Mouse (Mus musculus) kidney, adult 18-20 months (tissue): ENCODE results near the gene Odf4.
"Not testable (repeated sequence)": the region's sequence is repeated elsewhere in the genome, so short reads cannot be mapped to it uniquely, and the experiment has no call there.

Experiments used
- DNase-seq: peaks from one replicate; pipeline ENCODE4 v3.0.0; 2021

The Odf4 gene

DNA sequence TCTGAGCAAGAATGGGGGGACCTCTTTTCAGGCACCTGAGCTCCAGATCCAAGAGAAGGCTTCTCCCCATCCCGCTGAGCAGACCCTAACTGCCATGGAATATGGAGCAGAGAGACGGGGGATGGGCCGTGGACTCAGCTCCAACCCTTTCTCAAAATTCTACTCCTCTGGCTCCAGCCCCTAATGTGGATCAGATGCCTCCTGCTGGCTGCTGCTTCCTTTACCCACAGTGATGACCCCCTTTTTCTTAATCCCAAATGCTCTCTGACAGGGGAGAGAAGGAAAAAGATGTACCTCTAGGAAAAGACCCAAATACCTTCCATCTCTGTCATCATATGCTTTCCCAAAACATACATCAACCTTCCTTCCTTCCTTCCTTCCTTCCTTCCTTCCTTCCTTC lies at the start of gene Odf4:
Odf4 (minus strand) TSS at position 101 of the 400 bp plus-strand sequence.
- no peak for DNase-seq

DNA sequence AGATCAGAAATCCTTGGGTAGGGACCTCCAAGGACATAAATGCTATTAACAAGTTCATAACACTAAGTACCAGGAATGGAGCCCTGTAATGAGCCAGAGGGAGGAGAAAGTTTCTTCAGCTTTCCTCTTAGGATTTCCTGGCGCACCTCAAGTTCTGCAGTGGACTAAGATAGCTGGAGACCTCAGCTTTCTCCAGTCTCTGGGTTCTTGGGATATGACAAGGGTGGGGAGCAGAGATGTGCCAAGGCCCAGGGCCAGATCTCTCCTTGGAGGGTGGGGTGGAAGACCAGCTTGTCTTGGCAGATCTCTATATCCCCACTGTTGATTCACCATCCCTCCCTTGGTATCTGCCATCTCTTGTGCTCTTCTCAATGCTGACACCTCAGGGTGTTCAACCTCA lies 48.7 kb upstream of the Odf4 start:
- no peak for DNase-seq

DNA sequence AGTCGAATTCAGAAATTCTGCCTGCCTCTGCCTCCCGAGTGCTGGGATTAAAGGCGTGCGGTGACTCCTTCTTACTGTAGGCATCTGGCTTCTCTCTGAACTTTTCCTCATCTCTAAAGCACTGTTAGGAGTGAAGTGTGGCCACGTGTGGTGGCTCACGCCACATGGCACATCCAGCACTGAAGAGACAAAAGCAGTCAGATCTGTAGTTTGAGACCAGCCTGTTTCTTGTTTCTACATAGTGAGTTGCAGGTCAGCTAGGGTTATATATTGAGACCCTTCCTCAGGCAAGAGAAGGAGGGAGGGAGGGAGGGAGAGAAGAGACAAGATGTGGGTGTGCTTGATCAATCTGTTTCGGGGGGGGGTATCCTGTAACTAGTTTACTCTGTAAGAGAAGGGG lies 48.2 kb upstream of the Odf4 start, which contains the start of gene Rangrf:
Rangrf (minus strand) TSS at position 101 of the 400 bp plus-strand sequence.
- DNase-seq, result no peak

DNA sequence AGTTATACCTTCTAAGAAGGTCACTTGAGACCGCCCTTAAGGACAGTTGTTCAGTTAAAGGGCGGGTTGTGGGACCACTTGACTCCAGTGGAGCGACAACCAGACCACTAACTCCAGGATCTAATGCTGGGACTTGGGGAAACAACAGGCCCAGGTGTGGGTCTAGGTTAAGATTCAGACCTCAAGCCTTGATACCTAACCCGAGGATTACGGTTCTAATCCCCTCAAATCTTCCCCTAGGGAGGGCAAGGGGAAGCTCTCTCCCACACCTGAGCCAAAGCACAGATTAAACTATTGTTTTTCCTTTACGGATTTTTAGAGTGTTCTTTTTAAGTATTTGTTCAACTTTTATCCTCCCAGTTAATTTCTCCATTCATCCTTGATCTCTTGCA lies 47.2 kb upstream of the Odf4 start:
- no peak for DNase-seq

DNA sequence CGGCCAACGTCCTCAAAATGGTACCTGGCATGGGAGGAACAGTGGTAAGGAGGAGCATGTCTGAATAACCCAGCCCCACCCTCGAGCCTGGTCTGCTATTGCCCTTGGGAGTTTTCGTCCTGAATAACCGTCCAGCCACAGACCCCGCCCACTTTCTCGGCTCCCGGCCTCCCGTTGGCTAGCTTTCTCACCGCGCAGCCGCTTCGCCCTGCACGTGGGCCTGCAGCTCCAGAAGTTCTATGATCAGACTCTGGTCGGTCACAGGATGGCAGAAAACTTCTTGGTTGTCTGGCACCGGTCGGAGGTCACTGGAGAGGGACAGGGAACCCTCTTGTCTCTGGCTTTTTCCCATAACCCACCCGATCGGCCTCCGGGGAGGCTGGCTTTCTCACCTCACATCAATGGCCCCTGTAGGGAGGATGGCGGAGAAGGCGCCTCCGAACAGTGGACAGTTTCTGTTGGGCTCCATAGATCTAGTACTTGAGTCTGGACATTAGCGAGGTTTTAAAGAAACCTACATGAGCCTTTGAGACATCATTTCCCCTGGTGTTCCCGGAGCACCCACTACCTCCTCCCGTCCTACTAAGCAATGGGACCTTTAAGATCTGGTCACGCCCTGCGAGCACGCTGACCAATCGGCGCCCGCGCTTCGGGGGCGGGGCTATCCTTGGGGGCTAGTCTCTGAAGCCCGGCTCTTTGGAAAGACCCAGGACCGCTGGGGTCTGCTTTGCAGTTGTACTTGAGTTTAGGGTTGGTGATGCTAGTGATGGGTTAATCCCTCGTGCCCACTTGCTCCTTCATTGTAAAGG lies 46.6 kb upstream of the Odf4 start:
- peak; percentile 89 for DNase-seq

DNA sequence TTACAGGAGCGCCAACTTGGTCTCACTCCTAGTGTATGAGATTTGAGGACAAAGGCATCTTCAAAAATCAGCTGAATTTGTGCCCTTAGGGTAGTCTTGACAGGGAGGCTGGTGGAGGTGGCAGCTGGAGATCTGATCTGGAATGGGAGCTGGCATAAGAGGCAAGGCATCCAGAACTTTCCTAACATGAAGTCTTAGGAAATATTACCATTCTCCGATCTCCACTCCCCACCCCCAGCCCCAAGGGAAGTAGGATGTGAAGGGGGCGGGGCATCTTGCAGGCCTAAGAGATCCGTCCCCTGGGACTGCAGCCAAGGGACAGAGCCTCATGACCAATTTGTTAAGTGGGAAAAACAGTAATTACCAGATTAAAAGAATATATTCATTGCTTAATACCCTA lies 43.4 kb upstream of the Odf4 start:
- DNase-seq, result peak; percentile 62

DNA sequence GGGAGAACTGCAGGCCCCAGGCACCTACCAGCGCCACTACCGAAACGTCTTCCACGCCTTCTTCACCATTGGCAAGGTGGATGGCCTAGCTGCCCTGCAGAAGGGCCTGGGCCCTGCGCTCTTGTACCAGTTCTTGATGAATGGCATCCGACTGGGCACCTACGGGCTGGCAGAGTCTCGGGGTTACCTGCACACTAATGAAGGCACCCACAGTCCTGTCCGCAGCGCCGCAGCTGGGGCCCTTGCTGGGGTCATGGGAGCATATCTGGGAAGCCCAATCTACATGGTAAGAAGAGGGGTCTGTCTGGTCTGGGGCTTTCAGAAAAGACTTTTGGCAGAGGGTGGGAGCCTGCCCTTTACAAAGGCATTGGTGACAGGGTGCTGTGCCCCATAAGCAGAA lies 41.9 kb upstream of the Odf4 start:
- no peak for DNase-seq

DNA sequence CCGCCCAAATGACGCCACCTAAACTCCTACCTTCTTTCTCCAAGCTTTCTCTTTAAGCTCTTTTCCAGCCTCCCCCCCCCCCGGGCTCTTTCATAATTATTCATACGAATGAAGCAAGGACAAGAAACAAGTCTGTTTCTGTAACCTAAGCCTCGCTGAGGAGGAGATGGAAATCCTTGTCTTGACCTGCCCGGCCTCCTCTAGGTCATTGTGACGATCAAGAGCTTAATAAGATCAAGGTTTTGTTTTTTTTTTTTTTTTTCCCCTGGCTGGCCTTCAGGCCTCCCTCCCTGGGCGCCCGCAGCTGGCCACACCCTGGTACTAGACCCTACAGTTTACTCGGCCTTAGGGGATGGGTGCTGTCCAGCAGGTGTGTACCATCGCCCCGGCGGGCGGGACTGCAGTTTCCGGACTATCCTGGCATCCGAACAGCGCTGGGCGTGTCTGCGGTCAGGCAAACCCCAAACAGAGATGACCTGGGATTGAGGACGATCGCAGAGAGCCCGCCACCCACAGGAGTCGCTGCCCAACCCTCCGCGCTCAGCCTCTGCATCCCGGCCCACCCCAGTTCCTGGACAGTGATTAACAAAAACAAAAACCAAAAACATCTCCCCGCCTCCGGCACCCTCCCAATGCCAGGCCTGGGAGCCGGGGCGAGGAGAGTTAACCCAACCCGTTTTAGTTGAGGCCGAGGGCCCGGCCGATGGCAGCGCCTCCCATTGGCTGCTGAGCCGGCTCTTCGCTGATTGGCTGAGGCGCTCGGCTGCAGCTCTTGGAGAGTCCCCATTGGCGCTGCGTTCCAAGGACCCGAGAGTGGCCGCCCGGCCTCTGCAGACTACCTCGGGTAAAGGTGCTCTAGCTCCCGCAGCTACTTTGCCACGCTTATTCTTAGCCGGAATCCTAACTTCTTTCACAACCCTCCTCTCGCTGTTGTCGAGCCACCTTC lies 40.7 kb upstream of the Odf4 start, which contains the start of gene Slc25a35:
Slc25a35 (plus strand) TSS at position 795 of the 946 bp plus-strand sequence.
- peak; percentile 91 for DNase-seq

DNA sequence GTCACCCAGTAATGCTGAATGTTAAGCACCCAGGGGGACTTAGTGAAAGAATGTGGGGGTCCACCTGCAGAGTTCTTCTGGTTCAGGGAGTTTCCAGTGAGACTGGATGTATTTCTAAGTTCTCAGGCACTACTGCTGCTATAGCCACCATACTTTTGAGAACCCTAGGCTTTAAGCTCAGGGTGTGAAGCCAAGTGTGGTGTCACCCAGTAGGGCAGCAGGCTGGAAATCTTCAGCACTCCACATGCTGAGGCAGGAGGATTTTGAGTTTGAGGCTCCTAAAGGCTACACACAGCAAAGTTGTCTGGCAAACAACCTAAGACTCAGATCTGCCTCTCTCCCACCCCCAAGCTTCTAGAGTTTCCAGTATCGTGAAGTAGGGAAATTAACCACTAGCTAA lies 39.7 kb upstream of the Odf4 start:
- DNase-seq, result no peak

DNA sequence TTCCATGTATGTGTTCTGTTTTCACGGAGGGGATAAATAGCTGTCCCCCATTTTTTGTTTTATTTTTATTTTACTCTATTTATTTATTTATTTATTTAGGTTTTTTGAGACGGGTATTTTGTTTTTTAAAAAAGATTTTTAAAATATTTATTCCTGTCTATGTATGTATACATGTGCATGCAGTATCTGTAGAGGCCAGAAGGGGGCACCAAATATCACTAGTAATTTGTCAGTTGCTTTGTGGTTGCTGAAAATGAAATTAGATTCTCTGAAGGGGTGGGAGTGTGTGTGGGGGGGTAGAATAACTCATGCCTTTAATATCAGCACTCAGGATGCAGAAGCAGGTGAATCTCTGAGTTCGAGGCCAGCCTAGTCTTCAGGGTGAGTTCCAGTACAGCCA lies 39.0 kb upstream of the Odf4 start:
- peak; percentile 67 for DNase-seq

DNA sequence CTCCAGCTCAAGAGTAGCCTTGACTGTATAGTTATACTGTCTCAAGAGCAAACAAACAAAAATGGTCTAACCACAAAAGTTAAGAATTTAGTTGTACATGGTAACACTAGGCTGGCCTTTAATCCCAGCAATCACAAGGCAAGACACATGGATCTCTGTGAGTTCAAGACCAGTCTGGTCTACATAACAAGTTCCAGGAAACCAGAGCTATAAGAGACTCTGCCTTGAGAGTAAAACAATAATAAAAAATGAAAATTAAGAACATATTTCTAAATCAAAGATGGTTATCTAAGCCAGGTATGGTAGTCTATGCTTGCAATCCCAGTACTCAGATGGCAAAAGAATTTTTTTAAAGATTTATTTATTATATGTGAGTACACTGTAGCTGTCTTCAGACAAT lies 38.2 kb upstream of the Odf4 start:
- no peak for DNase-seq

DNA sequence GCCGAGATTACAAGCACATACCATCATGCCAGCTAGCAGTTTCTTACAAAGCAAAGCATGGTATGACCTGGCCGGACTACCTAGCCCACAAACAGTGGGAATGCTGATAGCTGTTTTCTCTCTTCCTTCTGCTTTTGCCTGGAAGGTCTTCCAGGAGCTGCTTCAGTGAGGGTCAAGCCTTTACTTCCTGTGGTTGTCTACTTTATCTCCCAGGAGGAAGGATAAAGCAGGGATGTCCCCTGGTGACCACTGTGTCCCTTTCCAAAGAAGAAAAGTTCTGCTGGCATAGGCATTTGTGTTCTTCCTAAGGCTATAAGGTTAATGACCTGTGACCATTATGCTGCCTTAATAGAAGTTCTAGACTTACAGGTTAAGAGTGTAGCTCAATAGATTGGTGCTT lies 36.5 kb upstream of the Odf4 start:
- DNase-seq, result no peak

DNA sequence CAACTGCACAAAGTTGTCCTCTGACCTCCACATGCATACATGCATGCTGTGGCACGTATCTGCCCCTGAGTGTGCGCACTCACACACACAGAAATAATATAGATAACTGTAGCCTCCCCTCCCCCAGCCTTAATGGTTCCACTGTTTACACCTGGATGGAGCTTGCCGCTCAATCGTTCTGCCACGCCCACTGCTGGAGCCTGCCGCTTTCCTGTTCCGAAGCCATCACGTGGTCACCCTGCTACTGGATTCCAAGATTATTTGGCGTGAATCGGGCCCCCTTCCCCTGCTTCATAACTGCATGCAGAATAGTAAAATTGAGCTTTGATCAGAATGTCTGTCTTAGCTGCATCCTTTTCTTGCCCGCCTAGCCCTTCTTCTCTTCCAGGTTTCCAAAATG lies 35.3 kb upstream of the Odf4 start:
- not testable (repeated sequence) for DNase-seq

DNA sequence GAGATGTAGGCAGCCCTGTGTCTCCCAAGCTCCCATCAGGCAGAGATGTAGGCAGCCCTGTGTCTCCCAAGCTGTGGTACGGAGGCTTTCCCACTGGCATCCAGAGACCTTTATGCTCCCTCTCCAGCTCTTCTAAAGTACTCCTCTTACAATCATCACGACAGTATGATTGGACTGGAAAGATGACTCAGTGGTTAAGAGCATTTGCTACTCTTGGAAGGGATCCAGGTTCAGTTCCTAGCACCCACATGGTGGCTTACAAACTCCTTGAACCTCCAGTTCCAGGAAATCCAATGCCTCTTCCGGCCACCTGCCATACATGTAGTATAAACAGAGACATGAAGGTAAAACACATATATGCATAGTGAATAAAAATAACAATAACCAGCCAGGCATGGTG lies 34.7 kb upstream of the Odf4 start:
- DNase-seq, result no peak

DNA sequence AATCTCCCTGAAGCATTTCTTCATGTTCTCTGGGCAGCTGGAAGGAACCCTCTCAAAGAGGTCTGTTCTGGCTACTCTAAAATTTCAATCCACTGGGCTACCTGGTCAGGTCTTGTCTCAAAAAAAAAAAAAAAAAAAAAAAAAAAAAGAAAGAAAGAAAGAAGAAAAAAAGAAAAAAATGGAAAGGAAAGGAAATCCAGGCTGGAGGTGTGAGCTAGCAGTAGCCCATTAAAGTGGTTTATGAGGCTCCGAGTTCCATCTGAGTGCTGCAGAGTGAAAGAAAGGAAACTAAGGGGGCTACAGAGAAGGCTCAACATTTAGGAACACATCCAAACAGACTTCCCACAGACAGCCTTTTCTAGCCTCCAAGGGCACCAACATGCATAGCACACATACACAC lies 31.1 kb upstream of the Odf4 start:
- no peak for DNase-seq

DNA sequence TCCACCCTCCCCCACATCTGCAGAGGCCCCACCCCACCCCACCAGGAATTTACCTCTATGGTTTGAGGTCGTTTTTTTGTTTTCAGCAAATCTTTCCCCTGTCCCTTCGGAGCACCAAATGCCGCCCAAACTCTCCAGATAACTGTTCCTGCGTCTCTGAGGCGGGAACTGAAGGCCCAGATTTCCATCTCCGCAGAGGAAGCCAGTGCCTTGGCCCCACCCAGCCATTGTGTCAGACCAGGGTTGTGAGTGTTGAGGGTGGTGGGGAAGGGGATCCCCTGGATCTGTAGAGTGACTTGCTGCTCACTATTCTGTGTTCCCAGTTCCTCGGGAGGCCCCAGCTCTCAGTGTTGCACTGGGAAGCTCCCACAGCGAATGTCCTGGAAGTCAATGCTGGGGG lies 30.4 kb upstream of the Odf4 start, which contains the start of gene Arhgef15:
Arhgef15 (minus strand) TSS at position 173 of the 400 bp plus-strand sequence.
- no peak for DNase-seq

DNA sequence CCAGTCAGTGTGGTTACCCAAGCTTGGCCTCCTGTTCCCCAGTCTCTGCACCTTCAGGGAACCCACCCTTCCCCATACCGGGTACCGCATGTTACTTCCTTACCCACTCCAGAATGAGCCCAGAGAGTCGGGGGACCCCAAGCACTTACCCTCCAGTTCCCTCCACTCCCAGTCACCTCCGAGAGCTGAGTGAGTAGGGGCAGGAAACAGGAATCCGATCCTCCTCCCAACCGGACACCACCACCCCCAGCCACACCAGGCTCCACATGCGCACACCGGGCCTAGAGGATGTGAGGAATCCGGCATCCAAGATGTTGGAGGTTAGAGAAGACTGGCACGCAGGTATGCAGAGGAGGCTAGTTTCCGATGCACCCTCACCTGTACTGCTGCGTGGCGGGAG lies 29.8 kb upstream of the Odf4 start:
- peak; percentile 32 for DNase-seq

DNA sequence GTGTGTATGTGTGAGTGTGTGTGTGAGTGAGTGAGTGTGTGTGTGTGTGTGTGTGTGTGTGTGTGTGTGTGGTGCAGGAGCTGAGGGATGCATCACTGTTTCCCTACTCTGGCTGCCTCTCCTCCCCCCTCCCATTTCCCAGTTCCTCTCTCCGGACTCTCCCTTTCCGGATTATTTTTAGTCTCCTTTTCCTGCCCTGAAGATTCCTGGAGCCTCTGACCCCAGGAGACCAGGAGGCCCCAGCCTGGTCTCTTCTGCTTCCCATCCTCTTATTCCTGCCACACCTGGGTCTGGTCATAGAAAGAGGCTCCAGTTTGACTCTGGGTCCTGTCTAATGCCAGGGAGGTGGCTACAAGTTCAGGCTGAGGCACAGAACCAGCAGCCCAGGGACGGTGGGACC lies 29.2 kb upstream of the Odf4 start:
- DNase-seq, result peak; percentile 27

DNA sequence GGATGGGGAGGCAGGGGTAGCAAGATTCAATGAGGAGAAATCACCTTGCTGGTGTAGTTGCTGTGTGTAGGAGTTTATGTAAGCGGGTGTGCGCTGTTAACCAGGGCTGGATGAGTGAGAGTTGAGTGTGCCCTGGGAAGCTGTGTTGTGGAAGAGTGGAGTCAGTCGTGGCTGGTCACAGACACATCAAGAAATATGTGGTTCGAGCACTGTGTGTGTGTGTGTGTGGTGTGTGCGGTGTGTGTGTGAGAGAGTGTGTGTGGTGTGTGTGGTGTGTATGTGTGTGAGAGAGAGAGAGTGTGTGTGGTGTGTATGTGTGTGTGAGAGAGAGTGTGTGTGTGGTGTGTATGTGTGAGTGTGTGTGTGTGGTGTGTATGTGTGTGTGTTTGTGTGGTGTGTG lies 28.6 kb upstream of the Odf4 start:
- no peak for DNase-seq

DNA sequence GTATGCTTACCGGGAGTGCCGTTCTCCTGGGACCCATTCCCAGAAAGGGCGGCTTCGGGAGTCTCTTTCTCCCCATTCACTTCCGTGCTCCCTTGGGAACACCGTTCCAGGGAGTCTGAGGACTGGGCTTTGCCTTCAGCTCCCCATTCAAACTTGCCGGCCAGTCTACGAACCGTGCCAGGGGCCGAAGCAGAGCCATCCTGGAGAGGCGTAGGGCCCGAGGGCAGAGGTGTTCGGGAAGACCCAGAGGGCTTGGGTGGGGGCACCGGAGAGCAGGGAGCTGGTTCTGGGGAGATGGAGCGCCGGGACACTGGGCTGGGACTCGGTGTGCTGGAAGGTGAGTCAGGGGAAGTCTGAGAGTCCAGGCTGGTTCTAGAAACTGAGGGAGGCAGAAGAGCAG lies 27.5 kb upstream of the Odf4 start:
- no peak for DNase-seq

DNA sequence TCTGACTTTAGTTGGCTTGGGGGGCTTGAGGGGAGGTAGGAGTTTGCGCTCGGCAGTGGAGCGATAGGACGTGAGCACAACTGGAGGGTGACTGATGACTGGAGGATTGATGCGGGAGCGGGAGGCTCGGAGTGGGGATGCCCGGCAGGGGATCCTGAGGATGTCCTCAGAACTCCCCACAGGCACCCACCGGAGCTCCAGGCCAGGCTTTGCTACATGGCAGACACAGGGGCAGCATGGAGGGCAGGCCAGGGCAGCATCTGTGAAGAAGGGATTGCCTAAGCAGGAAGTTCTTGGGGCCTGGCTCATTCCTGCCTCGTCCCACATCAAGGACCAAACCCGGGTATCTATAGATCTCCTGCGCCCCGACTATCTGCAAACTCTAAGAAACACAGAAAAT lies 27.0 kb upstream of the Odf4 start:
- DNase-seq, result no peak

DNA sequence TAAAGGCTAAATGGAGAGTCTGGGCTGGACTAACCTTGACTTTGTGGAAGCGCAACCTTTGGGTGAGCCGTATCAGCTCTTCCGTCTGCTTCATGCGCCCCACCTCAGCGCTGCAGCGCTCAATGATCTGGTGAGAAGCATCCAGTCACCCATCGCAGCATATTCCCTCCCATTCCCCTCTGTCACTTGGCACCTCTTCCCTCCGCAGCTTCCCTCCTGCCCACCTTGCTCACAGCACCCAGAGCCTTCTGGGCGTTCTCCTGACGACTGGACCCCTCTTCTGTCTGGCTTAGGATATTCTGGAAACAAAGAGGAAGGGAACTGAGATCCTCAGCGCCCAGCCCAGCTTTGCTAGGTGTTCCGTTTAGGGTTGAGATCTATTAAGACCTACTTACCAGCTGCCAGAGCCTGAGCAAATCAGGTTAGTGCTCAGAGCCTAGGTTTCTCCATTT lies 20.7 kb upstream of the Odf4 start:
- DNase-seq, result no peak

DNA sequence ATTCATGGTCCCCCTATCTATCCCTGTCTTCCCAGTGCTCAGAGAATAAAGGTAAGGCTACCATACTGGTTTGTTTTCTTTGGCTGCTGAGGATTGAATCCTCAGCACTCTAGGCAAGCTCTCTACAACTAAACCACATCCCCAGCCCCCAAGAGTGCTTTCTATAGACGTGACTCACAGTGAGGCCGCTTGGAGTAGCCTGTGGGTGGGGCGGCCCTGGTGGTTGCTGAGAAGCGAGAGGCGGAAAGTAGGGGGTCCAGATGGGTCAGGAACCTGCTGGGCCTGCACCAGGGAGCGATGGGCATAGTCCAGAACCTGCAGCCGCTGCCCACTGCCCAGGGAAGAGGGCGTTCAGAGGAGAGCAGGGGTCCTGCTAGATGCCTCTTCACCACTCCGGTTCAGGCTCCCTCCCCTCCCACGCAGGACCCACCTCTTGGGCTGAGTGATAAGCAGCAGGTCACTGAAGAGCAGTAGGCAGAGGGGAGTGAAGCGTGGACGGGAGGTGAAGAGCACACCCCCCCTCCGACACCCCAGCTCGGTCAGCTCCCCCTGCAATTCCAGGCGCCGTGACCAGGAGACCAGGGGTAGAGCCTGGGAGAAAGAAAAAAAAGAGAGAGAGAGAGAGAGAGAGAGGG lies 20.0 kb upstream of the Odf4 start:
- DNase-seq, result no peak
